Mouse (Mus musculus) limb, embryonic 14.5 days (tissue): ENCODE results near the gene Col26a1. TPM values are rescaled to one million over a fixed set of nuclear protein-coding genes. Genes with fewer than 3 reads are reported as not detected.
A peak's percentile ranks its signal among the peaks of the same experiment; 100 is the strongest.

ENCODE experiments used
- ATAC-seq: fragments of 200-750 bp; cut with Nextera tagmentation; 2 replicates; pipeline ENCODE4 v1.8.0; 2017; ENCODE audit warnings: low read depth, moderate number of reproducible peaks, moderate TSS enrichment; ENCODE audit not compliant: low FRiP score
- DNase-seq: peaks from one replicate; pipeline ENCODE4 v3.0.0-alpha.2; 2015; ENCODE audit warnings: low spot score
- H3K27ac ChIP-seq: fragments of 300-500 bp; sonication (generic); replicated peaks from 2 replicates; pipeline ENCODE4 v1.5.1; 2014; ENCODE audit warnings: low read depth, mild to moderate bottlenecking, low read length, moderate library complexity, mixed read lengths
- H3K27me3 ChIP-seq: fragments of 300-500 bp; sonication (generic); 2 replicates; pipeline ENCODE4 v1.6.1; 2014; ENCODE audit warnings: low read length, mixed read lengths; ENCODE audit not compliant: control insufficient read depth, insufficient read depth
- H3K36me3 ChIP-seq: fragments of 300-500 bp; sonication (generic); 2 replicates; pipeline ENCODE4 v1.6.1; 2014; ENCODE audit warnings: mild to moderate bottlenecking, low read length, moderate library complexity, mixed read lengths; ENCODE audit not compliant: control insufficient read depth, insufficient read depth
- H3K4me1 ChIP-seq: fragments of 300-500 bp; sonication (generic); 2 replicates; pipeline ENCODE4 v1.6.1; 2014; ENCODE audit warnings: antibody characterized with exemption, low read length, mixed read lengths; ENCODE audit not compliant: control insufficient read depth, insufficient read depth
- H3K4me2 ChIP-seq: fragments of 300-500 bp; sonication (generic); replicated peaks from 2 replicates; pipeline ENCODE4 v1.6.1; 2014; ENCODE audit warnings: low read depth, mild to moderate bottlenecking, low read length, moderate library complexity; ENCODE audit not compliant: severe bottlenecking
- H3K4me3 ChIP-seq: fragments of 300-500 bp; sonication (generic); replicated peaks from 2 replicates; pipeline ENCODE4 v1.5.1; 2014; ENCODE audit warnings: low read length
- H3K9ac ChIP-seq: fragments of 300-500 bp; sonication (generic); 2 replicates; pipeline ENCODE4 v1.6.1; 2014; ENCODE audit warnings: mild to moderate bottlenecking, low read depth, low read length, moderate library complexity; ENCODE audit not compliant: severe bottlenecking
- H3K9me3 ChIP-seq: fragments of 300-500 bp; sonication (generic); 2 replicates; pipeline ENCODE4 v1.6.1; 2016; ENCODE audit warnings: low read length; ENCODE audit not compliant: control insufficient read depth
- POLR2A ChIP-seq: fragments of 200-500 bp; IDR thresholded peaks from 2 replicates; pipeline ENCODE4 v1.8.0; 2012; ENCODE audit warnings: inconsistent platforms, mild to moderate bottlenecking, moderate library complexity, borderline replicate concordance; ENCODE audit not compliant: insufficient read depth, insufficient read length; ENCODE audit errors: extremely low read depth
- WGBS: fragments of 180-500 bp; shearing (Covaris S2); extraction: QIAGEN DNeasy Blood & Tissue Kit; methylation state at CpG from one replicate; pipeline ENCODE4 v1.1.7; 2014; 5-methylcytosine and 5-hydroxymethylcytosine counted together
- polyA plus RNA-seq, 2 experiments: library from polyadenylated mRNA; depleted of rRNA in 1 of 2; stranded (reverse) in 1 of 2; unstranded in 1 of 2; fragments of >200 nt; fragmentation: Nextera tagmentation in 1 of 2; extraction: Ambion mirVana in 1 of 2; gene quantifications; 2 replicates each; pipeline versions ENCODE4 v1.2.1 to v1.2.3; 2012 to 2014

The Col26a1 gene
- polyA plus RNA-seq, 2 experiments: 85.5 to 219 TPM

DNA sequence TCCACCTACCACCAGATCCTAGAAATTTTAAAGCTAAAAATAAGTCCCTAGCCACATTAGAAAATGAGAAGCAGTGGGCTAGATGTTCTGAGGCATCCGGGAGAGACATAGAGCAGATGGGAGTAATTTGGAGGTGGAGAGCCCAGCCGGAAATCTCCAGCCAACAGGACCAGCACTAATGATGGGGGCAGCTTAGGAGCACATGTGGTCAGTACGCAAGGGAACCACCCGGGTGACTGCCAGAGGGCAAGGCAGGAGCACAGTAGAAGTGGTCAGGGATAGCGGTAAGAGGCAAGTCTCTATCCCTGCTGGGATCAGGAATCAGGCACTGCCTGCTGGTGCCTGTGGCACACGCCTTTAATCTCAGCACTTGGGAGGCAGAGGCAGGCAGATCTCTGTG is 32.3 kb downstream of the Col26a1 start:
- no peak for ATAC-seq
- Histone ChIP-seq H3K9ac (no peak overlapping the region), H3K27me3 (no peaks in the 10 kb centered on the region), H3K27ac (no peak overlapping the region), H3K4me3 (no peak overlapping the region), H3K36me3 (peaks cover 14% of the 10 kb centered on the region; the same call in 1 of the 2 replicates), H3K4me2 (no peak overlapping the region), H3K4me1 (no peaks in the 10 kb centered on the region), H3K9me3 (no peaks in the 10 kb centered on the region)
- no peak for DNase-seq
- TF ChIP-seq POLR2A: no peak
- WGBS: 46% methylated on average over 6 of the region's 6 CpGs

DNA sequence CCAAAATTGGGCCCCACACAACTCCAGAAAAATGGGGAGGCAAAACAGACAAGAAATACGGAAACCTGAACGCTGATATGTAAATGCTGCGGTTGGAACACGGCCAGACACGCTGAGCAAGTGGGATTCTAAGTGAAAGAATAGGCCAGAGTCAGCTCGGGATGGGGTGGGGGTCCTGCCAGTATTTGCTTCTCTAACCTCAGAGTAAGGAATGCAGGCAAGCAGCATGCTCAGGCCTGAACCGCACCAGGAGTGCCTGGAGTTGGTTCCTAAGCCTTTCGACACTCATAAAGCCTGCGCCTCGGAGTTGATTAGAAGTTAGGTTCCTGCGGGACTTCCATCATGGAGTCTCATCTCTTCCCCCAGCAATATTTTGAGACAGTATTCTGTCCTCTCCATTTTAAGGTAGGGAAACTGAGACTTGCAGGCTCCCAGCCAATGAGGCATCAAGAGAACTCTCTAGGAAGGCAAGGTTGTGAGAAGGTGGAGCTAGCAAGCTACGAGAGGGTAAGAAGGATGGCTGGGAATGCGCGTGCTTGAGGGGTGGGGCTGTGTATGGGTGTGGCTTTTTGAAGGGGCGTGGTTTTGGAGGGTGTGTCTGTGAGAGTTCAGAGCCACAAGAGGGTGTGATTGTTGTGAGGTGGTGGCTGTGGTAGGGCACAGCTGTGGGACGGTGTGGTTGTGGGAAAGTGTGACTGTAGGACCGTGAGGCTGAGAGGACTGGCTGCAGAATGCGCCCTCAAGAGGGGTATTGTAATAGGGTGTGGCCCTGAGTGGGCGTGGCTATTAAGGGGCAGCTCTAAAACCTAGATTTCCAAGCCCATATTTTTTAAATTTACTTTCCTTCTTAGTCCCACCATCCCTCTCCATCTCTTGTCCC is 36.4 kb downstream of the Col26a1 start:
- DNase-seq (no peak), ATAC-seq (no peak)
- Histone ChIP-seq H3K36me3 (peaks cover 26% of the 10 kb centered on the region), H3K27me3 (no peaks in the 10 kb centered on the region), H3K9ac (no peak overlapping the region), H3K27ac (no peak overlapping the region), H3K4me1 (peaks cover 12% of the 10 kb centered on the region), H3K9me3 (no peaks in the 10 kb centered on the region), H3K4me3 (no peak overlapping the region), H3K4me2 (no peak overlapping the region)
- WGBS: 80% methylated on average over 19 of the region's 19 CpGs
- no peak for TF ChIP-seq POLR2A

DNA sequence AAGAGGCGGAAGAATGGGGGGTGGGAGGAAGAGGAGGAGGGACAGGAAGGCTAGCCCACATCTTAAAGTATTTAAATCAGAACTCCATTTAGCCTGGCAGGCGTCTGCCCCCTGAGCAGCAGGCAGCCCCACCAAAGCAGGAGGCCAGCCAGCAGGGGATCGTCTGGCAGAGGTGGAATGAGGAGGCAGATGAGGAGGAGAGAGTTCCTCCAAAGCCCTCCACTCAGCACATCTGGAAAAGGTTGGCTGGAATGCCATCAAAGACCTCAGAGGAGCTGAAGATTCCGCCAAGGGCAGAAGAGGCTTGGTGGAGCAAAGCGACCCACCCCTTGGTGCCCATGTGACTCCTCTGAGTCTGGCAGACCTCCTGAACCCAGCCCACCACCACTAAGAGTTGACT is 39.1 kb downstream of the Col26a1 start:
- Histone ChIP-seq H3K4me1 (peaks cover 12% of the 10 kb centered on the region), H3K36me3 (peaks cover 38% of the 10 kb centered on the region), H3K27ac (0 out of 2 replicates have a peak overlapping the region, but pooled peaks have one; percentile 44), H3K4me3 (no peak overlapping the region), H3K4me2 (no peak overlapping the region), H3K9me3 (no peaks in the 10 kb centered on the region), H3K27me3 (no peaks in the 10 kb centered on the region), H3K9ac (no peak overlapping the region)
- WGBS: 31% methylated on average over 5 of the region's 5 CpGs
- DNase-seq: no peak
- no peak for ATAC-seq
- TF ChIP-seq POLR2A: no peak

DNA sequence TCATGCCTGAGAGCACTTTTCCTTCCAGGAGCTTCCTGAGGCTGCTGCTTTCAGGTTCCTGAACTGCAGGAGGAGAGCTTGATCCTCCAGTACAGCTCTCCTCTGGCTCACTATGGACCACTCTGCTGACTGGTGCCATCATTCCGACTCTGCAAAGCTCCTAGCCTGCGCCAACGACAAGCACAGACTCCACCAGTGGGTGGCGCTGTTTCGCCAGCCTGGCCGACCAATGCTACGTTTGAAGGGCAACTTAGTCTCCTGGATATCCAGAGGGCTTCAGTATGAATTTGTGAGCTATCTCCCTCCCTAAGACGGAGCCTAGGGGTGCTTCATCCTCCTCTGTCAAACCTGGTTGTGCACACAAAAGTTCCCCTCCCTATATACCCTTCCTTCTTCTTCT is 43.0 kb downstream of the Col26a1 start:
- Histone ChIP-seq H3K9me3 (no peaks in the 10 kb centered on the region), H3K9ac (no peak overlapping the region), H3K4me1 (peaks cover 12% of the 10 kb centered on the region), H3K4me3 (no peak overlapping the region), H3K4me2 (no peak overlapping the region), H3K27me3 (no peaks in the 10 kb centered on the region), H3K27ac (no peak overlapping the region), H3K36me3 (peaks cover 32% of the 10 kb centered on the region)
- peak; percentile 53 for DNase-seq
- no peak for TF ChIP-seq POLR2A
- peak; percentile 32; the same call in 1 of the 2 replicates for ATAC-seq
- WGBS: 16% methylated on average over 8 of the region's 8 CpGs

DNA sequence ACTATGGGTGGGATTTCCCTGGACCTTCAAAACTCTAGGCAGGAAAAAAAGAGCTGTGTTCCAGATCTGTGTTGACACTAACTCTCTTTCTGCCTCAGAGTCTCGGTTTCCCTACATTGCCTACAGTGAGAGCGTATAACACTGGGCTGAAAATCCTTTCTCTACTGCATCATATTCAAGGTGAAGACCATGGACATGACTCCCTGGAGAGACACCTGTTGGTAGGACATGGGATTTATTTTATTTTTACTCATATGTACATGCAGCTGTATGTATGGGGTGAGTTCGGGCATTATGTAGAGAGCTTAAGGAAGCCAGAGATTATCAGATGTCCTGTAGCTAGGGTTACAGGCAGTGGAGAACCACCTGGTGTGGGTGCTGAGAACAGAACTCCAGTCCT is 50.0 kb downstream of the Col26a1 start:
- no peak overlapping the region for H3K4me2 ChIP-seq
- H3K27ac ChIP-seq: no peak overlapping the region
- WGBS: 88% methylated on average over 3 of the region's 3 CpGs
- no peak overlapping the region for H3K4me3 ChIP-seq
- H3K4me1 ChIP-seq: no peaks in the 10 kb centered on the region
- H3K9ac ChIP-seq: no peak overlapping the region
- DNase-seq: no peak
- no peak for ATAC-seq
- H3K9me3 ChIP-seq: peaks cover 4% of the 10 kb centered on the region; the same call in 1 of the 2 replicates
- no peak for TF ChIP-seq POLR2A
- H3K27me3 ChIP-seq: no peaks in the 10 kb centered on the region
- H3K36me3 ChIP-seq: peaks cover 48% of the 10 kb centered on the region
